Mouse (Mus musculus) bone marrow, adult 2 months (tissue): ENCODE measurements around the gene Ccdc113.

Experiments used
- CTCF ChIP-seq: fragments of 200-500 bp; IDR thresholded peaks from 2 replicates; pipeline ENCODE4 v1.5.1; 2011; ENCODE audit warnings: low read length, control low read depth; ENCODE audit not compliant: control insufficient read depth, insufficient read depth
- POLR2A ChIP-seq: fragments of 200-500 bp; IDR thresholded peaks from 2 replicates; pipeline ENCODE4 v1.6.1; 2011; ENCODE audit warnings: low read depth, mild to moderate bottlenecking, control low read depth, low read length, borderline replicate concordance; ENCODE audit not compliant: control insufficient read depth

DNA sequence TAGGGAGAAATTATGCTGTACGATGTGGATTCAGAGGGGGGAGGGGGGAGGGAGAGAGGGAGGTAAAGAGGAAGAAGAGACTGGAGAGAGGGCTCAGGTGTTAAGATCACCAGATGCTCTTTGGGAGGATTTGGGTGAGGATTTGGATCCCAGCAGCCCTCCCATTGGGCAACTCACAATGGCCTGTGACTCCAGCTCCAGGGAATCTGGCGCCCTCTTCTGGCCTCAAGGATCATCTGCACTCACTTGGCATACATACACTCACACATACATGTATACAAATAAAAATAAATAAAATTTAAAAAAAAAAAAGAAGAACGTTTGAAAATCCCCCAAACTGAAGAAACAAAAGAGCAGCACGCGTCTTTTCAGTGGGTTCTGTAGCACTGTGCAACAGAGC is 27.6 kb upstream of the Ccdc113 start:
- TF ChIP-seq POLR2A = no peak
- TF ChIP-seq CTCF = peak; percentile 16; the same call in 1 of the 2 replicates
